Mouse (Mus musculus) liver, adult 2 months (tissue): Measurements from ENCODE around the gene Rap1gap.

Experiments used
- CTCF ChIP-seq: fragments of 200-500 bp; IDR thresholded peaks from 2 replicates; pipeline ENCODE4 v1.5.1; 2011; ENCODE audit warnings: low read depth, low read length, control low read depth
- POLR2A ChIP-seq: fragments of 200-500 bp; IDR thresholded peaks from 2 replicates; pipeline ENCODE4 v1.6.1; 2011; ENCODE audit warnings: low read length, control low read depth; ENCODE audit not compliant: insufficient read depth; ENCODE audit errors: extremely low read depth

DNA sequence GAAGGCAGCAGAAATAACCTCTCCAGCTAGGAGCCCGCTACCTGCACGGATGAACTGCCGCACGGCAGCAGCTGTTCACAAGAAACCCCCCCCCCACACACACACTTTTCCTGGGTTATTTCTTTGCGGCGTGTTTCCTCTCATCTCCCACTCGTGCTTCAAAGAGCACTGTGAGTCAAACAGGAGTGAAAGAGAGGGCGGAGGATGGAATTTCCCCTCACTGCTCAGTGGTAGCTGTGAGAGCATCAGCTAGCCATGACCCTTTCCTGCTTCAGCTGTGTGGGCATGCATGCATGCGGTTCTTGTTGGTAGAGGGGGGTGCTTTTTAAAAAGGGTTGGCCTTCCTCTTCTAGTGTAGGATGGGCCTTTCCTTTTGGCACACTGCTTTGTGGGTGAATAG is 16.3 kb upstream of the Rap1gap start:
- TF ChIP-seq POLR2A (no peak), CTCF (no peak)
